Mouse (Mus musculus) hindbrain, embryonic 11.5 days (tissue): ENCODE results near the gene Lrrfip1. TPM values are rescaled to one million over a fixed set of nuclear protein-coding genes. Genes with fewer than 3 reads are reported as not detected.
A peak's percentile ranks its signal among the peaks of the same experiment; 100 is the strongest.

Experiments
- ATAC-seq: fragments of 200-750 bp; cut with Nextera tagmentation; 2 replicates; pipeline ENCODE4 v1.8.0; 2017; ENCODE audit warnings: mild to moderate bottlenecking, moderate TSS enrichment, moderate library complexity; ENCODE audit not compliant: low FRiP score
- DNase-seq: peaks from one replicate; pipeline ENCODE4 v3.0.0-alpha.2; 2015; ENCODE audit warnings: low spot score
- H3K27ac ChIP-seq: fragments of 300-500 bp; sonication (generic); 2 replicates; pipeline ENCODE4 v1.5.1; 2014; ENCODE audit warnings: mild to moderate bottlenecking, low read depth, low read length
- H3K27me3 ChIP-seq: fragments of 300-500 bp; sonication (generic); 2 replicates; pipeline ENCODE4 v1.6.1; 2014; ENCODE audit warnings: mild to moderate bottlenecking, low read length, moderate library complexity, mixed read lengths; ENCODE audit not compliant: control insufficient read depth, insufficient read depth
- H3K36me3 ChIP-seq: fragments of 300-500 bp; sonication (generic); 2 replicates; pipeline ENCODE4 v1.6.1; 2014; ENCODE audit warnings: mild to moderate bottlenecking, low read length, moderate library complexity, mixed read lengths; ENCODE audit not compliant: control insufficient read depth, insufficient read depth
- H3K4me1 ChIP-seq: fragments of 300-500 bp; sonication (generic); replicated peaks from 2 replicates; pipeline ENCODE4 v1.6.1; 2014; ENCODE audit warnings: low read length, mixed read lengths; ENCODE audit not compliant: control insufficient read depth, insufficient read depth
- H3K4me2 ChIP-seq: fragments of 300-500 bp; sonication (generic); replicated peaks from 2 replicates; pipeline ENCODE4 v1.6.1; 2014; ENCODE audit warnings: mild to moderate bottlenecking, low read depth, low read length
- H3K4me3 ChIP-seq: fragments of 300-500 bp; sonication (generic); 2 replicates; pipeline ENCODE4 v1.5.1; 2014; ENCODE audit warnings: low read depth, low read length
- H3K9ac ChIP-seq: fragments of 300-500 bp; sonication (generic); 2 replicates; pipeline ENCODE4 v1.6.1; 2014; ENCODE audit warnings: low read depth, low read length
- H3K9me3 ChIP-seq: fragments of 300-500 bp; sonication (generic); 2 replicates; pipeline ENCODE4 v1.6.1; 2016; ENCODE audit warnings: low read length; ENCODE audit not compliant: control insufficient read depth
- WGBS: fragments of 180-500 bp; shearing (Covaris S2); extraction: QIAGEN DNeasy Blood & Tissue Kit; methylation state at CpG from one replicate; pipeline ENCODE4 v1.1.7; 2014; 5-methylcytosine and 5-hydroxymethylcytosine counted together
- polyA plus RNA-seq: library from polyadenylated mRNA; unstranded; fragments of >200 nt; fragmentation: Nextera tagmentation; extraction: Ambion mirVana; gene quantifications from 2 replicates; pipeline ENCODE4 v1.2.1, GENCODE M21; 2014

The Lrrfip1 gene
- polyA plus RNA-seq, 1 experiment from 2014 or later = 23.5 TPM

DNA sequence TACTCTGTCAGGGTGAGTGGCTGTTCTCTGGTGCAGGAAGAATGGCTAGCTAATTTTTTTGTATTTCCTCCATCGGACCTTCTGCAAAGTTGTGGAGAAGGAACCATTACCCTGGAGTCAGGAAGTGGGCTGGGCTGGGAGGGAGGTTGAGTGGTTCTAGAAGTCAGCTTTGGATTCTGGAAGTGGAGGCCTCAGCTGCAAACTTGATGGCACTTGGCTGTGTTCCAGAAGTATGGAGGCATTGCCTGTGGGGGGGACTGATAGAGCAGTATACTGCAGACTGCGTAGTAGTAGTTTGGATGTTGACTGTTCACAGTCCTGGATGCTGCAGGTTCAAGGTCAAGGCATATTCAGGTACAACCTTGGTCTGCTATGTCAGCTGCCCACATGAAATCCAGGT, 12.2 kb downstream of the Lrrfip1 start:
- Histone ChIP-seq H3K27ac (no peak overlapping the region), H3K9me3 (no peaks in the 10 kb centered on the region), H3K4me1 (no peaks in the 10 kb centered on the region), H3K4me3 (no peak overlapping the region), H3K4me2 (no peak overlapping the region), H3K9ac (no peak overlapping the region), H3K27me3 (no peaks in the 10 kb centered on the region), H3K36me3 (no peaks in the 10 kb centered on the region)
- DNase-seq (no peak), ATAC-seq (no peak)
- WGBS = 98% methylated on average over 2 of the region's 2 CpGs

DNA sequence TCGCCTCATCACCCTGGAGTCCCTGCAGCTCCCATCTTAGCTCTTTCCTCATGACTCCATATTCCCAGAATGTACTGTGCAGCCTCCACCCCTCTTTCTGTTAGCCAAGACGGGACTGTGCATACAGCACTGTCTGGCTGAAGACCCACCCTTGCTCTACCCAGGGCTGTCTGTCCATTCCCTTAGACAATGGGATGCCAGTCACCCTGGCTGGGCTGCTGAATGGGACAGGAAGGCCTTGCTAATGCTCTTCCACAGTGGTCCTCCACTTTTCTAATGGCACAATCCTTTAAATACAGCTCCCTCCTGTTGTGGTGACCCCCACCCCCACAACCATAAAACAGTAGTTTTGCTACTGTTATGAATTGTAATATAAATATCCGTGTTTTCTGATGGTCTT, 12.8 kb downstream of the Lrrfip1 start:
- DNase-seq = no peak
- H3K4me1 ChIP-seq = no peaks in the 10 kb centered on the region
- no peak overlapping the region for H3K4me3 ChIP-seq
- no peak overlapping the region for H3K4me2 ChIP-seq
- no peak overlapping the region for H3K9ac ChIP-seq
- WGBS = 86% methylated on average over 3 of the region's 3 CpGs
- ATAC-seq = no peak
- no peaks in the 10 kb centered on the region for H3K36me3 ChIP-seq
- no peak overlapping the region for H3K27ac ChIP-seq
- no peaks in the 10 kb centered on the region for H3K9me3 ChIP-seq
- no peaks in the 10 kb centered on the region for H3K27me3 ChIP-seq

- H3K36me3 ChIP-seq = no peaks in the 10 kb centered on the region
- 71% methylated on average over 3 of the region's 3 CpGs for WGBS
- no peaks in the 10 kb centered on the region for H3K27me3 ChIP-seq
- ATAC-seq (no peak), DNase-seq (no peak)
- no peak overlapping the region for H3K27ac ChIP-seq
- H3K4me1 ChIP-seq = no peaks in the 10 kb centered on the region
- H3K9me3 ChIP-seq = no peaks in the 10 kb centered on the region
- H3K4me3 ChIP-seq = no peak overlapping the region
- H3K4me2 ChIP-seq = no peak overlapping the region
- no peak overlapping the region for H3K9ac ChIP-seq
Observed at GRCm38 (mm10) chr1:91013803-91014202, 15.3 kb downstream of the Lrrfip1 start.

DNA sequence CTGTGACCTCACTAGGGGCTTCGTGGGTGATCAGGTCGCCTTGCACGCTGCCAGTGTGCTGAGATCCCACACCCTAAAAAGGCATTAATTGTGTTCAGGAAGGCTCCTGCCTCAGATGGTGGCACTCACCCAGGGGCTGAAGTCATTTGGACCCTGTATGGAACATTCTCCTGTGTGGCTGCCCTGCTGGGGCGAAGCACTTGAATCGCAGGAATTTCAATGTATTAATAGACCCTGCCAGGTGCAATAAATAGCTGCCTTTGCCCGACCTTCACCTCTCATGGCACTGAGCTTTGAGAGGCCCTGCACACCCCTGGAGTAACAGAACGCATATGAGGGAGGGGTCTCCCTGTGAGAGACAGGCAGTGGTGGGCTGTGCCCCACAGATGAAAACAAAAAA, 17.0 kb downstream of the Lrrfip1 start:
- DNase-seq = no peak
- Histone ChIP-seq H3K4me3 (no peak overlapping the region), H3K27me3 (no peaks in the 10 kb centered on the region), H3K9ac (no peak overlapping the region), H3K27ac (no peak overlapping the region), H3K9me3 (no peaks in the 10 kb centered on the region), H3K36me3 (no peaks in the 10 kb centered on the region), H3K4me2 (no peak overlapping the region), H3K4me1 (no peaks in the 10 kb centered on the region)
- ATAC-seq = no peak
- 68% methylated on average over 7 of the region's 7 CpGs for WGBS

GRCm38 (mm10) chr1:91017111-91017758, 18.7 kb downstream of the Lrrfip1 start:
- Histone ChIP-seq H3K27ac (no peak overlapping the region), H3K9me3 (no peaks in the 10 kb centered on the region), H3K4me3 (no peak overlapping the region), H3K27me3 (no peaks in the 10 kb centered on the region), H3K36me3 (no peaks in the 10 kb centered on the region), H3K9ac (0 out of 2 replicates have a peak overlapping the region, but pooled peaks have one; percentile 2), H3K4me1 (no peaks in the 10 kb centered on the region), H3K4me2 (peak overlapping the region; percentile 27)
- ATAC-seq (no peak), DNase-seq (peak; percentile 28)
- WGBS = 15% methylated on average over 20 of the region's 20 CpGs

DNA sequence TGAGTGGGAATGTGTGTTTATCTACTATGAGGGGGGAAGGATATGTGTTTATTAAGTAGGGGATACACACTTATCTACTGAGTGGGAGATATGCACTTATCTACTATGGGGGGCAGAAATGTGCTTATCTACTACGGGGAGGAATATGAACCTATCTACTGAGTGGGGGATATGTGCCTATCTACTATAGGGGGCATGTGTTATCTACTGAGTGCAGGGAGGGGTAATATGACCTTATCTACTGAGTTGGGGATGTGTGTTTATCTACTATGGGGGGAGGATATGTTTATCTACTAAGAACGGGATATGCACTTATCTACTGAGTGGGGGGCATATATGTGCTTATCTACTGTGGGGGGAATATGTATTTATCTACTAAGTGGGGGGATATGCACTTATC, 20.8 kb downstream of the Lrrfip1 start:
- Histone ChIP-seq H3K9ac (no peak overlapping the region), H3K27ac (no peak overlapping the region), H3K4me3 (no peak overlapping the region), H3K4me2 (no peak overlapping the region), H3K27me3 (no peaks in the 10 kb centered on the region), H3K9me3 (no peaks in the 10 kb centered on the region), H3K36me3 (no peaks in the 10 kb centered on the region), H3K4me1 (no peaks in the 10 kb centered on the region)
- no peak for DNase-seq
- ATAC-seq = no peak
- WGBS = 92% methylated on average over 2 of the region's 2 CpGs

DNA sequence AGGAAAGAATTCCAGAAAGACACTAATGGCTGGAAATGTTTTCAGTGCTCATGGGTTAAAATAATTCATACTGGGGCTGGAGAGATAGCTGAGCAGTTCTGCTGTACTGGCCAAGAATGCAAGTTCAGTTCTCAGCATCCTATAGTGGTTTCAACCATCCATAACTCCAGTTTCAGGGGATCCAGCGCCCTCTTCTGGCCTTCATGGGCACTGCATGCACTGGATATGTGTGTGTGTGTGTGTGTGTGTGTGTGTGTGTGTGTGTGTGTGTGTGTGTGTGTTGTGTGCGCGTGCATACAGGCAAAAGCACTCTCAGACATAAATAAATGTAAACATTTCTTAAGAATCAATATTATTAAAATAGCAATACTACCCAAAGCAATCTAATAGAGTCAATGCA, 22.8 kb downstream of the Lrrfip1 start:
- no peak overlapping the region for H3K27ac ChIP-seq
- 70% methylated on average over 3 of the region's 3 CpGs for WGBS
- no peak overlapping the region for H3K9ac ChIP-seq
- ATAC-seq (no peak), DNase-seq (no peak)
- no peaks in the 10 kb centered on the region for H3K36me3 ChIP-seq
- H3K4me3 ChIP-seq = no peak overlapping the region
- no peaks in the 10 kb centered on the region for H3K9me3 ChIP-seq
- no peak overlapping the region for H3K4me2 ChIP-seq
- H3K4me1 ChIP-seq = no peaks in the 10 kb centered on the region
- H3K27me3 ChIP-seq = no peaks in the 10 kb centered on the region

DNA sequence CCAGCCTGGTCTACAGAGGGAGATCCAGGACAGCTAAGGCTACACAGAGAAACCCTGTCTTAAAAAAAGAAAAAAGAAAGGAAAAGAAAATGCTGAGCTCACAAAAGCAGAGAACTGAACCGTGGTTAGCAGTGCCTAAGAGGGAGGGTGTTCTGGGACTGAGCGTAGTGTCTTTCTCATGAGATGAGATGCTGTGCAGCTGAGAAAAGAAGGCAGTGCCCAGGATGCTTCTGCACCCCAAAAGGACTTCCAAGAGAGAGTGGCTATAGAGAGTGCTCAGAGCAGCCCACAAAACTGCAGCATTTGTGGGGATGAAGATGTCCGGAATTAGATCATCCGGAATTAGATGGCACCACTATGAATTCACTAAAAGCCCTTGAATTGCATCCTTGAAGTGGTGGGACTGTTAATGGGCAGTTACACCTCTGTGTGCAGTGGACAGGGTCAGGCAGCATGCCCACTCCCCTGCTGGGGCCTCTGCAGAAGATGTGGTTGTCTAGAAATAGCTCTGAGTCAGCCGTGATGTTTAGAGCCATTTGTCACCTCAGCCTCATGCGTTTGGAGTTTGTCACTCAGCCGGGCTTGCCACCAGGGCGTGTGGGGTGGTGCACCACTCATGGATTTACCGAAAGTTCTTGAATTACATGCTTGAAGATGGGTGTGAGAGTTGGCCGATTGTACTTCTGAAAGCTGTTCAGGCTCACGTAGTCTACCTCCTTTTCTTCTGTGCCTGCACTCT, 23.8 kb downstream of the Lrrfip1 start:
- H3K27me3 ChIP-seq = no peaks in the 10 kb centered on the region
- 80% methylated on average over 11 of the region's 11 CpGs for WGBS
- ATAC-seq = no peak
- DNase-seq = no peak
- H3K27ac ChIP-seq = no peak overlapping the region
- H3K9me3 ChIP-seq = no peaks in the 10 kb centered on the region
- H3K4me2 ChIP-seq = no peak overlapping the region
- H3K4me1 ChIP-seq = no peaks in the 10 kb centered on the region
- no peak overlapping the region for H3K4me3 ChIP-seq
- H3K36me3 ChIP-seq = no peaks in the 10 kb centered on the region
- no peak overlapping the region for H3K9ac ChIP-seq

DNA sequence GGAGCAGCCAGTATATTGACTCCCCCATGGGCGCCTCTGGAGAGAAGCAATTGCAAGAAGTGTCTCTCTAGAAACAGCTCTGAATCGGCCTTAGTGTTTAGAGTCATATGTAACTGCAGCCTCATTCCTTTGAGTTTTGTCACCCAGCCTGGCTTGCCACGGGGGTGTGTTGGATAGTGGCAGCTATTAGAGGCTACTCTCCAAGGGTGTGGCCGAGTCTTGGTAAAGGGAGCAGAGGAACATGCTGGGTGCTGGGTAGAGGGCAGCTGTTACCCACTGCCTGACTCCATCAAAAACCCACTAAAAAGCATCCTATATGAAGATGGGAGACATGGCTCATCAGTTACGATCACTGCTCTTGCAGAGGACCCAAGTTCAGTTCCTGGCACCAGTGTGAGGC, 24.7 kb downstream of the Lrrfip1 start:
- H3K9me3 ChIP-seq = no peaks in the 10 kb centered on the region
- DNase-seq (no peak), ATAC-seq (no peak)
- H3K4me2 ChIP-seq = no peak overlapping the region
- H3K36me3 ChIP-seq = no peaks in the 10 kb centered on the region
- no peak overlapping the region for H3K27ac ChIP-seq
- no peaks in the 10 kb centered on the region for H3K27me3 ChIP-seq
- H3K9ac ChIP-seq = no peak overlapping the region
- H3K4me3 ChIP-seq = no peak overlapping the region
- WGBS = 83% methylated on average over 5 of the region's 5 CpGs
- H3K4me1 ChIP-seq = no peaks in the 10 kb centered on the region
